Mouse (Mus musculus) kidney, postnatal 0 days (tissue): Measurements from ENCODE around the gene Tmem240. TPM values are rescaled to one million over a fixed set of nuclear protein-coding genes. Genes with fewer than 3 reads are reported as not detected.
A peak's percentile ranks its signal among the peaks of the same experiment; 100 is the strongest.
"Not testable (repeated sequence)": the region's sequence is repeated elsewhere in the genome, so short reads cannot be mapped to it uniquely, and the experiment has no call there.

Source experiments
- ATAC-seq: fragments of 200-750 bp; cut with Nextera tagmentation; replicated peaks from 2 replicates; pipeline ENCODE4 v1.8.0; 2017; ENCODE audit warnings: low read depth, moderate number of reproducible peaks, moderate TSS enrichment, moderate library complexity; ENCODE audit not compliant: low FRiP score
- DNase-seq: peaks from one replicate; pipeline ENCODE4 v3.0.0-alpha.2; 2016; ENCODE audit warnings: low spot score
- H3K27ac ChIP-seq: fragments of 300-500 bp; sonication (generic); 2 replicates; pipeline ENCODE4 v1.5.1; 2014; ENCODE audit warnings: mild to moderate bottlenecking
- H3K27me3 ChIP-seq: fragments of 300-500 bp; sonication (generic); 2 replicates; pipeline ENCODE4 v1.6.1; 2014; ENCODE audit warnings: low read length, mixed read lengths; ENCODE audit not compliant: insufficient read depth
- H3K36me3 ChIP-seq: fragments of 300-500 bp; sonication (generic); 2 replicates; pipeline ENCODE4 v1.6.1; 2014; ENCODE audit warnings: low read length, mixed read lengths; ENCODE audit not compliant: insufficient read depth
- H3K4me1 ChIP-seq: fragments of 300-500 bp; sonication (generic); replicated peaks from 2 replicates; pipeline ENCODE4 v1.6.1; 2014; ENCODE audit warnings: antibody characterized with exemption, low read length, mixed read lengths; ENCODE audit not compliant: insufficient read depth
- H3K4me2 ChIP-seq: fragments of 300-500 bp; sonication (generic); 2 replicates; pipeline ENCODE4 v1.6.1; 2014; ENCODE audit warnings: mild to moderate bottlenecking, low read length, moderate library complexity, mixed read lengths
- H3K4me3 ChIP-seq: fragments of 300-500 bp; sonication (generic); replicated peaks from 2 replicates; pipeline ENCODE4 v1.5.1; 2014; ENCODE audit warnings: low read depth, low read length
- H3K9ac ChIP-seq: fragments of 300-500 bp; sonication (generic); 2 replicates; pipeline ENCODE4 v1.6.1; 2014; ENCODE audit warnings: low read depth, low read length
- H3K9me3 ChIP-seq: fragments of 300-500 bp; sonication (generic); replicated peaks from 2 replicates; pipeline ENCODE4 v1.6.1; 2016; ENCODE audit warnings: low read length, inconsistent platforms, mixed read lengths
- CTCF ChIP-seq: IDR thresholded peaks from 2 replicates; pipeline ENCODE4 v1.5.1; 2016; ENCODE audit warnings: antibody characterized with exemption, low read depth, mild to moderate bottlenecking, moderate library complexity
- WGBS: fragments of 180-500 bp; shearing (Covaris S2); extraction: QIAGEN DNeasy Blood & Tissue Kit; methylation state at CpG from one replicate; pipeline ENCODE4 v1.1.7; 2014; 5-methylcytosine and 5-hydroxymethylcytosine counted together
- microRNA-seq: library from miRNA; unstranded; fragments of <30 nt; microRNA quantifications from one replicate; pipeline ENCODE4, GENCODE M21; 2016
- polyA plus RNA-seq: library from polyadenylated mRNA; unstranded; fragments of >200 nt; fragmentation: Nextera tagmentation; extraction: Ambion mirVana; gene quantifications from 2 replicates; pipeline ENCODE4 v1.2.1, GENCODE M21; 2015

Tmem240 gene
- polyA plus RNA-seq, 1 experiment from 2014 or later: 0.47 TPM

DNA sequence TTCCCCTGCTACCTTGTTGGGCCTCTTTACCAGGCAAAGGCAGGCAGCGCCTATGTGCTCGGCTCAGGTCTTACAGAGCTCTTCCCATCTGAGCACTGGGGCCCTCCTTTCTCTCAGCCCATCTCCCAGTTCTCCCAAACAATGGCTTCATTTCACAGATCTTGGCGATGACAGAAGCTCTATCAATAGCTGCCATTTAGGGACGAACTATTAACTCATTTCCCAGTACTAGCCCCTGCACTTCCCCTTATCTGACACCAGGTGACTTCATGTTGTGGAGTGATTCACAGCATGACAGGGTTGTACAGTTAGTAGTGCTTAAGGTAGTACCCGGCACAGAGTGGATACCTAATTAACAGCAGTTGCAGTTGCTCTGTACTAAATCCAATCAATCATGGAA is 51.2 kb downstream of the Tmem240 start, which contains the start of gene Tmem88b:
Gene Tmem88b (minus strand): TSS at position 56 of the 400 bp plus-strand sequence.
- no peaks in the 10 kb centered on the region for H3K27me3 ChIP-seq
- H3K9ac ChIP-seq: no peak within 1 kb of the TSS; the same call in 1 of the 2 replicates
- peaks cover 7% of the 10 kb centered on the region; the same call in 1 of the 2 replicates for H3K4me1 ChIP-seq
- no peak for DNase-seq
- no peaks in the 10 kb centered on the region for H3K9me3 ChIP-seq
- H3K4me3 ChIP-seq: no peak within 1 kb of the TSS
- no peaks in the 10 kb centered on the region for H3K36me3 ChIP-seq
- H3K27ac ChIP-seq: no peak within 1 kb of the TSS
- TF ChIP-seq CTCF: peak; percentile 28; the same call in 1 of the 2 replicates
- 72% methylated on average over 5 of the region's 5 CpGs for WGBS
- H3K4me2 ChIP-seq: peak within 1 kb of the TSS; percentile 83
- ATAC-seq: no peak

DNA sequence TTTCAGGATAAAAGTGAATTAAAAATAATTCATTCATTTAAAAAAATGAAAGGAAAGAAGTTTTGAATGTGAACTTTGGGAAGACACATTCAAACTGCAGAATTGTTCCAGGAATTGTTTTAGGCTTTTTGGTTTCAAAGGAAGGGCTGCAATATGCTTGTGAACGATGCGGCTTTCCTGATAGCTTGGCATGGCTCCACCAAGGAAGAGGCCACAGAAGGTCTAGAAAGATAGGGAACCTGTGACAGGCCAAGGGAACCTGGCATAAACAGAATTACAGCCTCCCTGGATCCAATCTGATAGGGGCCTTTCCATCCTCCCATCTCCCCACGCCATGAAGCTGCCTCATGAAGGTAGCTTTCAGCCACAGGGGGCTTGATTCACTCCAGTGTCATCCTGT is 53.7 kb downstream of the Tmem240 start:
- H3K4me3 ChIP-seq: no peak overlapping the region
- no peaks in the 10 kb centered on the region for H3K36me3 ChIP-seq
- no peak for TF ChIP-seq CTCF
- no peak overlapping the region for H3K4me2 ChIP-seq
- 76% methylated on average over 3 of the region's 3 CpGs for WGBS
- H3K4me1 ChIP-seq: 0 out of 2 replicates have a peak, but pooled peaks cover 7% of the 10 kb centered on the region
- no peaks in the 10 kb centered on the region for H3K27me3 ChIP-seq
- no peak for DNase-seq
- no peaks in the 10 kb centered on the region for H3K9me3 ChIP-seq
- H3K27ac ChIP-seq: no peak overlapping the region
- no peak for ATAC-seq
- no peak overlapping the region for H3K9ac ChIP-seq

DNA sequence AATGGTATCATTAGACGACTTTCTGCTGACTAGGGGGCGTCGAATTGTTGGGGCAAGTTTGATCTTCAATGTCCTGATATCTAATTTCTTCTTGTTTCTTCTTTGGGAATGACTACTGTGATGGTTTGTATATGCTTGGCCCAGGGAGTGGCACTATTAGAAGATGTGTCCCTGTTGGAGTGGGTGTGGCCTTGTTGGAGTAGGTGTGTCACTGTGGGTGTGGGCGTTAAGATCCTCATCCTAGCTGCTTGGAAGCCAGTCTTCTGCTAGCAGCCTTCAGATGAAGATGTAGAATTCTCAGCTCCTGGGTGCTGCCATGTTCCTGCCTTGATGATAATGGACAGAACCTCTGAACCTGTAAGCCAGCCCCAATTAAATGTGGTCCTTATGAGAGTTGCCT is 54.2 kb downstream of the Tmem240 start:
- H3K4me1 ChIP-seq, H3K9ac ChIP-seq, DNase-seq, H3K9me3 ChIP-seq, H3K36me3 ChIP-seq, H3K27ac ChIP-seq, H3K4me2 ChIP-seq, H3K4me3 ChIP-seq, ATAC-seq, H3K27me3 ChIP-seq: not testable (repeated sequence)
- WGBS: 74% methylated on average over 4 of the region's 4 CpGs

DNA sequence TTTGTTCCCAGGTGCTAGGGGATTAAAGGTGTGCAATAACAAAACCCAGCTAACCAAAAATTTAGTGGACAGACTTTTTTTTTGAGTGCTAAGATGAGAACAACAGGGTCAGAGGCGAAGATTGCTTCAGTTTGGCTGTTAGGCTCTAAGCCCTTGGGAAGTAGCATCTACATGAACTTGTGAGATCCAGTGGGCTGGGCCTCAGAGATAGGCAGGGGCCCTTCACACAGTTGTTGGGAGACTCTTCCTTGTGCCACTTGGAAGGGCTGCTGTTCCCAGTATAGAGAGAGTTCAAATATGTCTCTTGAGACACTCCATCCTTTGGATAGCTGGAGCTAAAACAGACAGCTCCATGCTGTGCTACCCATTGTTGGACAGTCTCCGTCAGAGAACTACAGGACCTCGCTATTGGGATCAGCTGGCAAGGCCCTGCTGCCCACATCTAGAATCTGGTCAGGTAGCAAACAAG is 55.5 kb downstream of the Tmem240 start, which contains the start of gene Ankrd65:
Gene Ankrd65 (plus strand): TSS at position 419 of the 469 bp plus-strand sequence.
- H3K27ac ChIP-seq: no peak within 1 kb of the TSS; the same call in 1 of the 2 replicates

More for the DNA sequence above, 55.5 kb downstream of the Tmem240 start, which contains the start of gene Ankrd65:
- 0 out of 2 replicates have a peak within 1 kb of the TSS, but pooled peaks have one; percentile 4 for H3K4me2 ChIP-seq
- H3K36me3 ChIP-seq: no peaks in the 10 kb centered on the region
- no peak within 1 kb of the TSS for H3K9ac ChIP-seq
- H3K27me3 ChIP-seq: no peaks in the 10 kb centered on the region
- no peak for TF ChIP-seq CTCF
- DNase-seq (no peak), ATAC-seq (no peak)
- 0 out of 2 replicates have a peak, but pooled peaks cover 7% of the 10 kb centered on the region for H3K4me1 ChIP-seq
- WGBS: 79% methylated on average over 3 of the region's 3 CpGs
- no peak within 1 kb of the TSS for H3K4me3 ChIP-seq
- H3K9me3 ChIP-seq: no peaks in the 10 kb centered on the region

Small RNA genes lying within 50 kb of the gene (microRNA-seq; reads per million reads assigned to microRNA genes)
- not detected for gene Gm27743

Other genes with a start within 250 kb of the Tmem240 start
- gene Gnb1, start 243.4 kb upstream of the Tmem240 start, polyA plus RNA-seq: 376 and 406 TPM in 2 replicates
- gene Nadk, start 172.4 kb upstream of the Tmem240 start, polyA plus RNA-seq: 76.8 and 83.0 TPM in 2 replicates
- gene Slc35e2, start 133.4 kb upstream of the Tmem240 start, polyA plus RNA-seq: 6.4 and 6.6 TPM in 2 replicates
- gene Cdk11b, start 109.9 kb upstream of the Tmem240 start, polyA plus RNA-seq: 60.0 and 65.4 TPM in 2 replicates
- not detected in 2 replicates for gene Gm10563, start 89.4 kb upstream of the Tmem240 start, polyA plus RNA-seq
- gene Mmp23, start 81.4 kb upstream of the Tmem240 start, polyA plus RNA-seq: 77.2 and 80.3 TPM in 2 replicates
- 19.6 and 21.0 TPM in 2 replicates for gene Mib2, start 65.6 kb upstream of the Tmem240 start, polyA plus RNA-seq
- gene Fndc10, start 40.5 kb upstream of the Tmem240 start, polyA plus RNA-seq: 9.1 and 12.1 TPM in 2 replicates
- 151 and 159 TPM in 2 replicates for gene Ssu72, start 30.0 kb upstream of the Tmem240 start, polyA plus RNA-seq
- 92.1 and 92.2 TPM in 2 replicates for gene Atad3a, start 26.3 kb downstream of the Tmem240 start, polyA plus RNA-seq
- gene Vwa1, start 39.9 kb downstream of the Tmem240 start, polyA plus RNA-seq: 14.8 and 16.4 TPM in 2 replicates
- 0.16 and 0.22 TPM in 2 replicates for gene Tmem88b, start 51.1 kb downstream of the Tmem240 start, polyA plus RNA-seq
- 0.28 and 0.29 TPM in 2 replicates for gene Ankrd65, start 55.6 kb downstream of the Tmem240 start, polyA plus RNA-seq
- 283 and 294 TPM in 2 replicates for gene Mrpl20, start 68.1 kb downstream of the Tmem240 start, polyA plus RNA-seq
- gene Ccnl2, start 77.7 kb downstream of the Tmem240 start, polyA plus RNA-seq: 103 and 109 TPM in 2 replicates
- gene Aurkaip1, start 96.5 kb downstream of the Tmem240 start, polyA plus RNA-seq: 169 and 171 TPM in 2 replicates
- gene Mxra8, start 104.9 kb downstream of the Tmem240 start, polyA plus RNA-seq: 100 and 111 TPM in 2 replicates
- 9.9 and 16.6 TPM in 2 replicates for gene Dvl1, start 112.6 kb downstream of the Tmem240 start, polyA plus RNA-seq
- gene Tas1r3, start 128.6 kb downstream of the Tmem240 start, polyA plus RNA-seq: 0.18 TPM in 2 replicates
- 14.8 and 17.2 TPM in 2 replicates for gene Cptp, start 134.6 kb downstream of the Tmem240 start, polyA plus RNA-seq
- 40.3 and 45.7 TPM in 2 replicates for gene Ints11, start 134.7 kb downstream of the Tmem240 start, polyA plus RNA-seq
- gene Pusl1, start 157.0 kb downstream of the Tmem240 start, polyA plus RNA-seq: 33.8 and 38.0 TPM in 2 replicates
- 8.2 and 8.4 TPM in 2 replicates for gene Acap3, start 157.0 kb downstream of the Tmem240 start, polyA plus RNA-seq
- 99.7 and 108 TPM in 2 replicates for gene Ube2j2, start 209.0 kb downstream of the Tmem240 start, polyA plus RNA-seq
- 113 and 116 TPM in 2 replicates for gene C1qtnf12, start 227.5 kb downstream of the Tmem240 start, polyA plus RNA-seq